Mouse (Mus musculus) embryonic fibroblast, embryonic 13.5 days (primary cell): Measurements from ENCODE around the gene Tmc6.

Experiments used
- CTCF ChIP-seq: IDR thresholded peaks from 2 replicates; pipeline ENCODE4 v1.5.1; 2011; ENCODE audit warnings: mild to moderate bottlenecking, control low read depth, low read length, moderate library complexity, borderline replicate concordance; ENCODE audit not compliant: insufficient read depth
- POLR2A ChIP-seq: IDR thresholded peaks from 2 replicates; pipeline ENCODE4 v1.6.1; 2011; ENCODE audit warnings: low read depth, mild to moderate bottlenecking, control low read depth, low read length, moderate library complexity

GRCm38 (mm10) chr11:117820173-117820572, 38.2 kb upstream of the Tmc6 start:
- TF ChIP-seq CTCF (no peak), POLR2A (no peak)
